Mouse (Mus musculus): ENCODE data around the gene Vnn1. TPM values are rescaled to one million over a fixed set of nuclear protein-coding genes. Genes with fewer than 3 reads are reported as not detected.

Vnn1 gene
- polyA plus RNA-seq, 1 experiment, result 69.6 TPM

GRCm38 (mm10) chr10:23886060-23886459 is 8.4 kb upstream of the Vnn1 start:
- no peaks in the 10 kb centered on the region for H3K27me3 ChIP-seq (replicated peaks; ENCODE audit: control insufficient read depth, insufficient read depth, low read length)
- no peak for DNase-seq
- 82% methylated on average over 3 of the region's 3 CpGs for WGBS
- no peak overlapping the region for H3K4me3 ChIP-seq (ENCODE audit: insufficient read depth, low read depth, low read length)
- no peaks in the 10 kb centered on the region for H3K36me3 ChIP-seq (ENCODE audit: control insufficient read depth, insufficient read depth, low read length)
- H3K4me1 ChIP-seq (ENCODE audit: control insufficient read depth, insufficient read depth, low read length), result no peaks in the 10 kb centered on the region
- TF ChIP-seq POLR2A (IDR thresholded peaks at IDR 0.05; ENCODE audit: low read depth, low read length), result no peak
- TF ChIP-seq CTCF (conservative IDR thresholded peaks at IDR 0.05; ENCODE audit: insufficient read depth, insufficient read length, low read depth, low read length), result no peak
- H3K27ac ChIP-seq (ENCODE audit: insufficient read depth, low read depth, low read length), result no peak overlapping the region

- TF ChIP-seq POLR2A (IDR thresholded peaks at IDR 0.05; ENCODE audit: low read depth, low read length), result no peak
- no peak for TF ChIP-seq CTCF (conservative IDR thresholded peaks at IDR 0.05; ENCODE audit: insufficient read depth, insufficient read length, low read depth, low read length)
- Histone ChIP-seq H3K36me3 (ENCODE audit: control insufficient read depth, insufficient read depth, low read length) (no peaks in the 10 kb centered on the region), H3K27me3 (replicated peaks; ENCODE audit: control insufficient read depth, insufficient read depth, low read length) (no peaks in the 10 kb centered on the region), H3K4me3 (ENCODE audit: insufficient read depth, low read depth, low read length) (no peak overlapping the region), H3K27ac (ENCODE audit: insufficient read depth, low read depth, low read length) (no peak overlapping the region), H3K4me1 (ENCODE audit: control insufficient read depth, insufficient read depth, low read length) (peaks cover 5% of the 10 kb centered on the region; the same call in 1 of the 2 replicates)
- WGBS, result 86% methylated on average over 1 of the region's 1 CpGs
- no peak for DNase-seq
Measured at GRCm38 (mm10) chr10:23892987-23893386, 1.5 kb upstream of the Vnn1 start.

GRCm38 (mm10) chr10:23895376-23895775 is 888 bp downstream of the Vnn1 start:
- Histone ChIP-seq H3K27me3 (replicated peaks; ENCODE audit: control insufficient read depth, insufficient read depth, low read length) (no peaks in the 10 kb centered on the region), H3K4me1 (ENCODE audit: control insufficient read depth, insufficient read depth, low read length) (peaks cover 5% of the 10 kb centered on the region; the same call in 1 of the 2 replicates), H3K4me3 (ENCODE audit: insufficient read depth, low read depth, low read length) (0 out of 2 replicates have a peak overlapping the region, but pooled peaks have one; percentile 27), H3K36me3 (ENCODE audit: control insufficient read depth, insufficient read depth, low read length) (no peaks in the 10 kb centered on the region; the same call in 1 of the 2 replicates), H3K27ac (ENCODE audit: insufficient read depth, low read depth, low read length) (no peak overlapping the region)
- peak; percentile 57 for DNase-seq
- TF ChIP-seq CTCF (conservative IDR thresholded peaks at IDR 0.05; ENCODE audit: insufficient read depth, insufficient read length, low read depth, low read length) (no peak), POLR2A (IDR thresholded peaks at IDR 0.05; ENCODE audit: low read depth, low read length) (no peak)
- WGBS, result 39% methylated on average over 7 of the region's 7 CpGs

GRCm38 (mm10) chr10:23901119-23901518 is 6.6 kb downstream of the Vnn1 start:
- Histone ChIP-seq H3K27me3 (replicated peaks; ENCODE audit: control insufficient read depth, insufficient read depth, low read length) (no peaks in the 10 kb centered on the region), H3K27ac (ENCODE audit: insufficient read depth, low read depth, low read length) (no peak overlapping the region), H3K36me3 (ENCODE audit: control insufficient read depth, insufficient read depth, low read length) (peaks cover 2% of the 10 kb centered on the region; the same call in 1 of the 2 replicates), H3K4me3 (ENCODE audit: insufficient read depth, low read depth, low read length) (no peak overlapping the region), H3K4me1 (ENCODE audit: control insufficient read depth, insufficient read depth, low read length) (no peaks in the 10 kb centered on the region; the same call in 1 of the 2 replicates)
- DNase-seq, result no peak
- WGBS, result 82% methylated on average over 3 of the region's 3 CpGs
- TF ChIP-seq CTCF (conservative IDR thresholded peaks at IDR 0.05; ENCODE audit: insufficient read depth, insufficient read length, low read depth, low read length) (no peak), POLR2A (IDR thresholded peaks at IDR 0.05; ENCODE audit: low read depth, low read length) (no peak)

GRCm38 (mm10) chr10:23905661-23906060 is 11.2 kb downstream of the Vnn1 start:
- 57% methylated on average over 1 of the region's 1 CpGs for WGBS
- H3K27me3 ChIP-seq (replicated peaks; ENCODE audit: control insufficient read depth, insufficient read depth, low read length), result no peaks in the 10 kb centered on the region
- H3K36me3 ChIP-seq (ENCODE audit: control insufficient read depth, insufficient read depth, low read length), result peaks cover 2% of the 10 kb centered on the region; the same call in 1 of the 2 replicates
- TF ChIP-seq CTCF (conservative IDR thresholded peaks at IDR 0.05; ENCODE audit: insufficient read depth, insufficient read length, low read depth, low read length) (no peak), POLR2A (IDR thresholded peaks at IDR 0.05; ENCODE audit: low read depth, low read length) (no peak)
- peak; percentile 38 for DNase-seq
- no peaks in the 10 kb centered on the region; the same call in 1 of the 2 replicates for H3K4me1 ChIP-seq (ENCODE audit: control insufficient read depth, insufficient read depth, low read length)
- no peak overlapping the region for H3K27ac ChIP-seq (ENCODE audit: insufficient read depth, low read depth, low read length)
- no peak overlapping the region for H3K4me3 ChIP-seq (ENCODE audit: insufficient read depth, low read depth, low read length)

GRCm38 (mm10) chr10:23920056-23920455 is 25.6 kb downstream of the Vnn1 start, which contains the start of gene Taar1:
Taar1 (plus strand) TSS chr10:23920356.
- Histone ChIP-seq H3K4me1 (ENCODE audit: control insufficient read depth, insufficient read depth, low read length) (no peaks in the 10 kb centered on the region), H3K27me3 (replicated peaks; ENCODE audit: control insufficient read depth, insufficient read depth, low read length) (no peaks in the 10 kb centered on the region), H3K4me3 (ENCODE audit: insufficient read depth, low read depth, low read length) (no peak within 1 kb of the TSS), H3K27ac (ENCODE audit: insufficient read depth, low read depth, low read length) (no peak within 1 kb of the TSS), H3K36me3 (ENCODE audit: control insufficient read depth, insufficient read depth, low read length) (no peaks in the 10 kb centered on the region)
- no peak for DNase-seq
- WGBS, result 93% methylated on average over 4 of the region's 4 CpGs
- no peak for TF ChIP-seq POLR2A (IDR thresholded peaks at IDR 0.05; ENCODE audit: low read depth, low read length)
- no peak for TF ChIP-seq CTCF (conservative IDR thresholded peaks at IDR 0.05; ENCODE audit: insufficient read depth, insufficient read length, low read depth, low read length)

GRCm38 (mm10) chr10:23922468-23922867 is 28.0 kb downstream of the Vnn1 start:
- TF ChIP-seq CTCF (conservative IDR thresholded peaks at IDR 0.05; ENCODE audit: insufficient read depth, insufficient read length, low read depth, low read length) (no peak), POLR2A (IDR thresholded peaks at IDR 0.05; ENCODE audit: low read depth, low read length) (no peak)
- no peaks in the 10 kb centered on the region for H3K4me1 ChIP-seq (ENCODE audit: control insufficient read depth, insufficient read depth, low read length)
- H3K27me3 ChIP-seq (replicated peaks; ENCODE audit: control insufficient read depth, insufficient read depth, low read length), result no peaks in the 10 kb centered on the region
- no peak overlapping the region for H3K27ac ChIP-seq (ENCODE audit: insufficient read depth, low read depth, low read length)
- no peaks in the 10 kb centered on the region for H3K36me3 ChIP-seq (ENCODE audit: control insufficient read depth, insufficient read depth, low read length)
- peak; percentile 29 for DNase-seq
- WGBS, result 69% methylated on average over 3 of the region's 3 CpGs
- no peak overlapping the region for H3K4me3 ChIP-seq (ENCODE audit: insufficient read depth, low read depth, low read length)
